26 mouse cellular contexts compared by ENCODE assay signal in the genomic region with DNA sequence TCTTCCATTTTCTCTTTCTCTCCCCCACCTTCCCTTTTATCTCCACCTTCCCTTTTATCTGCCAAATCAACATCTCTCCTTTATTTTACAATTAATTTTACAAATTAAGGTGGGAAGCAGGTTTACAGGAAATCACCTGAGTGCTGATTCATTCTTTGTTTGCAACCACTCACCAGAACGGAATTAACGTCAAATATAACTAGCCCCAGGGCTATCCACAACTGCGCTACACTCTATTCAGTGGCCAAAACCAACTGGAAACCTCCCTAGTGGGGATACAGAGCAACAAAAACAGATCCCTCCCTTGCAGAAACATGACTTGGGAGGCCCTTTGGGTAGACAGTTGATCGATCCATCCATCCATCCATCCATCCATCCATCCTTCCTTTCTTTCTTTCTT.
"Had no signal": no experiment of that assay in that cellular context is flagged by ENCODE, and none has a peak within 500 bp of the region (broad histone marks: within the 10 kb centered on the region; RNA-seq: fewer than 3 reads in every experiment).

No protein-coding gene starts in this region.

- H3K4me3 ChIP-seq: heart, adult 2 months; heart, embryonic 13.5 days; heart, embryonic 15.5 days; hindbrain, embryonic 13.5 days; hindbrain, embryonic 15.5 days; kidney, embryonic 15.5 days; limb, embryonic 13.5 days; limb, embryonic 15.5 days; liver, embryonic 12.5 days had no signal

- H3K9me3 ChIP-seq: heart, embryonic 15.5 days; hindbrain, embryonic 13.5 days; hindbrain, embryonic 15.5 days; limb, embryonic 15.5 days; liver, embryonic 12.5 days had no signal

- H3K27ac ChIP-seq: heart, adult 2 months; heart, embryonic 13.5 days; heart, embryonic 15.5 days; hindbrain, embryonic 13.5 days; hindbrain, embryonic 15.5 days; kidney, embryonic 15.5 days; kidney, postnatal 0 days; limb, embryonic 13.5 days; limb, embryonic 15.5 days; liver, embryonic 12.5 days; liver, embryonic 14.5 days had no signal

- H3K4me2 ChIP-seq: heart, embryonic 11.5 days; heart, embryonic 13.5 days; heart, embryonic 15.5 days; hindbrain, embryonic 13.5 days; hindbrain, embryonic 15.5 days; kidney, embryonic 15.5 days; limb, embryonic 13.5 days; limb, embryonic 15.5 days; liver, embryonic 12.5 days had no signal

- H3K9ac ChIP-seq: heart, embryonic 13.5 days; heart, embryonic 15.5 days; hindbrain, embryonic 13.5 days; hindbrain, embryonic 15.5 days; kidney, embryonic 15.5 days; limb, embryonic 13.5 days; limb, embryonic 15.5 days; liver, embryonic 12.5 days; liver, embryonic 14.5 days had no signal

- H3K27me3 ChIP-seq: heart, embryonic 13.5 days; heart, embryonic 15.5 days; hindbrain, embryonic 13.5 days; hindbrain, embryonic 15.5 days; kidney, embryonic 15.5 days; limb, embryonic 13.5 days; limb, embryonic 15.5 days; liver, embryonic 12.5 days had no signal

- H3K4me1 ChIP-seq: heart, embryonic 13.5 days; heart, embryonic 15.5 days; hindbrain, embryonic 13.5 days; hindbrain, embryonic 15.5 days; kidney, embryonic 15.5 days; limb, embryonic 13.5 days; limb, embryonic 15.5 days; liver, embryonic 12.5 days had no signal

- ATAC-seq: hindbrain, postnatal 0 days; intestine, embryonic 16.5 days; liver, embryonic 12.5 days had no signal

- DNase-seq: gastrocnemius, postnatal 14 days; gastrocnemius, postnatal 36 days; heart, adult 11 months; heart, adult 2 months; heart, postnatal 14 days; heart, postnatal 36 days; kidney, adult 11 months; kidney, adult 2 months; kidney, adult 9 months; kidney, postnatal 14 days; kidney, postnatal 36 days; layer of hippocampus, postnatal 36 days; left cerebral cortex, postnatal 4 days had no signal
